Mouse (Mus musculus) G1E (cell line): ENCODE data around the gene Malsu1.

Experiments
- CTCF ChIP-seq: IDR thresholded peaks from 2 replicates; pipeline ENCODE4 v1.5.1; 2012; ENCODE audit warnings: low read depth, low read length, inconsistent platforms, mixed read lengths
- GATA1 ChIP-seq: IDR thresholded peaks from 2 replicates; pipeline ENCODE4 v1.6.1; 2012; ENCODE audit warnings: borderline replicate concordance, low read length, inconsistent platforms, mixed read lengths

GRCm38 (mm10) chr6:49026496-49026895, 47.1 kb upstream of the Malsu1 start:
- TF ChIP-seq CTCF, result no peak
- no peak for TF ChIP-seq GATA1
